Mouse (Mus musculus) brain, embryonic 18.5 days (tissue): ENCODE data around the gene Pacrg.

Source experiments
- DNase-seq: peaks from one replicate; pipeline ENCODE4 v3.0.0-alpha.2; 2012; ENCODE audit warnings: low read depth, low spot score

The Pacrg gene

DNA sequence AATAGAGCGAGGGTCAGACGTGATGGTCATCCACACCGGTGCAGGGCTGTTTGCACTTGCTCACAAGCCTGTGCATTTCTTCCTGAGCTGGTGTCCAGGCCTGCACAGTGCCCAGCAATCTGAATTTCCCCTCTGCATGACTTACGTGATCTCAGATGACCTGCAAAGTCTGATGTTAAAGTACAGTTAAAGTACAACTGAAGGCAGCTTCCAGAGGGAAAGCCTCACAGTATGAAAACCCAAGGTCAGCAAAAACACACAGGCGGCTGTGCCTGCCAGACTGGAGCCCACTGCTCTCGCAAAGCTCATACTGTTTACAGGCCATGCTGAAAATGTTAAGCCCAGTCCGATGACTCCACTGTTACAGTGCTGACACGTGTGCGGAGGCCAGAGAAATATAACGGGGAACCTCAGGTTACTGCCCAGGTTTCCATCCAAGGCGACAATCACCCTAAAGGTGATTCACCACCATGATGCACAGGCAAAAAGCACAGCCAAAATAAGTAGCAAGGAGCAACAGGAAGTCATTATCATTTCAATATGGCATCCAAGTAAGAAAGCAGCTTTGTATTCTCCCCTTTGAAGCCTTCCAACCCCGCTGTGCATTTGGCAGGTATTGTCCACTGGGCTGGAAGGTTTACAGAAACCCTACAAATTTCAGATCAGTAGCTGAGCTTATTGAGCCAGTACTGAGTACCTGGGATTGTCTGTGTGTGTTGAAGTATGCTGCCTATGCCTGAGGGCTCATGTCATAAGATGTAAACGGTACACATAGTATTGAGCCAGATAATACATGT lies 213.6 kb downstream of the Pacrg start:
- no peak for DNase-seq

- no peak for DNase-seq
Observed at GRCm38 (mm10) chr17:10624699-10625424, 215.2 kb downstream of the Pacrg start.

GRCm38 (mm10) chr17:10620621-10621020 lies 219.5 kb downstream of the Pacrg start:
- no peak for DNase-seq

DNA sequence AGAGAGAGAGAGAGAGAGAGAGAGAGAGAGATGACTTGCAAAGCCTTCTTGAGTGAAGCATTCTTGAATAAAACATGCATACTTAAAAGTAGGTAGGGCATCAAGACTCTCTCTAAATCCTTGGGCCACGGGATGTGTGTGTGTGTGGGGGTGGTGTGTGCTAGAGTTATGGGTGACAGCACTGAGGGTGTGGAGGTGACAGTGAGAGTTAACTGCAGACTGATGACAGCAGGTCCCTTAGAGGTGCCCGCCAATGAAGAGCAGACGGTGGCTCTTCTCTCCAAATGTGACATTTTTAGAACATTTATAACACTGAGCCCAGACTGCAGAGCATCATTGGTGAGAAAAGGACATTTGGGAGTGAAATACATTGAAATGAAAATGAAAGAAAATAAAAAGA lies 220.2 kb downstream of the Pacrg start:
- DNase-seq, result no peak

GRCm38 (mm10) chr17:10617656-10618055 lies 222.5 kb downstream of the Pacrg start:
- no peak for DNase-seq

GRCm38 (mm10) chr17:10615611-10616010 lies 224.5 kb downstream of the Pacrg start:
- DNase-seq, result no peak

DNA sequence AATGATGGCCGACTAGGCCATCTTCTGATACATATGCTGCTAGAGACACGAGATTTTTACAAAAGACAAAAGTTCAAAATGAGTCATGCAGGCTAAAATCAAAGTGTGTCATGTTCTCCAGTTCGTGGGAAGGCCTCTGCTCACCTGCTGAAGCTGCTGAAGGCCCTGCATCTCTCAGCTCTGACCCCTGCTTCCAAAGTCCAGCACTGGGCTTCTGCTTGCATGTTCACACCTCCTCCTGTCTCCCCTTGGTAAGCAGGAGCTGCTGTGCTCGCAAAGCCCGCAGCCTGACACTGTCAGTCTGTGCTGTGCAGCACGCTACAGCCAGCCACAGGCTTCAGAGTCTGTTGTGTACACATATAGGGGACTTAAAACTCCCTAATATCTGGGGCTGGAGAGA lies 225.4 kb downstream of the Pacrg start:
- no peak for DNase-seq

DNA sequence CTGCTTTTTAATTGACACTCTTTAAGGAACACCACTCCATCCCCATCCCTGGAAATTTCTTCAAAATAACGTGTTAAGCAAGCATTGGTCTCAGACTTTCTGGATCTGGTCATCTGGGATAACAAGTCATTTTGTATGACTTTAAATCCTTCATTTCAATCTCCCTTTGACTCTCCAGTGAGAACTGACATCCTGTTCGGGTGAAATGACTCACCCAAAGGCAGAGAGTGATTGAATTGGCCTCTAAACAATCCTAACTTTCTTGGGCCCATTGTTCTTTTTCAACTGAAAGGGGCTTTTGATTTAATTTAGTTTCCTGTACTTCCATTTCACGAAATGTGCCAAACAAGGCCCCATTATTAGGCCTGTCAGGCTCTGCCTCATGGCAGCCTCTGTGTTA lies 228.5 kb downstream of the Pacrg start:
- no peak for DNase-seq

DNA sequence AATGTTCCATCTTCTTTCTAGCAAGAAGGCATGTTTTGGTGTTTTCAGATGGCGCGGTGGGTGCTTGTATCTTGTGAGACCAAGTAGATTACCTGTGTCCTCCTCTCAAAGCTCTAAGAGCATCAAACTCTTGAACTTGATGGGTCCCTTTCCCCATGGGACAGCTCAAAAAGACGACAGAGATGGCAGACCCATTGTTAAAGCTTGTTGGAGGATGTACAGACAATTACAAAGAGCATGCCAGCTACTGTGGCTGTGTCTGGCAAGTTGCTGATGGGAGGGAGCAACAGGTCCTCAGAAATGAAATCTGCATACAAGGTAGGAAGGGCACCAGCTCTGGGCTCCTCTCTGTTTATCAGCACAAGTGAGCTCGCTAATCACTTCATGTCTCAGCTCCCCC lies 232.0 kb downstream of the Pacrg start:
- DNase-seq, result no peak

DNA sequence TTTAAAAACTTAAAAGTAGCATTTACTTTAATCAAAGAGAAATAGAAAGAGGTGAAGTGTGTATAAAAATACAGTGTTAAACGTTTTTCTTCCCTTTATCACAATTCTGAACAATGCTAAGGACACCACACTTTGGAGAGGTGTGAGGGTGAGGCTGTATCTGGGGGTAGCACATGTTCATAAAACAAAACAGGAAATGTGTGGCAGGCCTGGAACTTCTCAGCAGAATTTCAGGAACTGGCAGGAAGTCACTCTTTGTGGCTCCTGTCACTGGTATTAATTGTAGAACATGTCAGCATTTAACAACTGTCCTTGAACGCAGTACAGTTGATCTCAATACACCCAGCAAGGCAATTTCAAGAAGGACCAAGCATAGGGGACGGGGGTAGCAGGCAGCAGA lies 234.0 kb downstream of the Pacrg start:
- no peak for DNase-seq

- no peak for DNase-seq
Observed at GRCm38 (mm10) chr17:10597741-10598140, 242.4 kb downstream of the Pacrg start.

- no peak for DNase-seq
Observed at GRCm38 (mm10) chr17:10589604-10590003, 250.5 kb downstream of the Pacrg start.

GRCm38 (mm10) chr17:10588922-10589400 lies 251.2 kb downstream of the Pacrg start:
- no peak for DNase-seq

DNA sequence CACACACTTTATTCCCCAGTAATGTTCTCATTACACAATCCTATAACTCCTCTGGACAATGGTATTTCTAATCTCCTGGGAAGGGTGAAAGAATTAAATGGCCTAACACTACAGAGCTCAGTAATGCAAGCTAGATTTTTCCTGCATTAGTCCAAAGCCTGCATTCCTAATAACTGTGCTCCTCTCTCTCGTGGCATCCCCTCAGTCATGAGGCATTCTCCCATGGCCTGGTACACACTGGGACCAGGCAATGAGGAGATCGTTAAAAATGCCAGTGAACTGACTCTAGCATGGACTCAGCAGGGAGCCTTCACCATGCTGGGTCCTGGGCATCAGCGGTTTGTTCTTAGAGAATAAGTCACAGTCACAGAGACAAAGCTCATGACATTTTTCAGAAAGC lies 256.8 kb downstream of the Pacrg start:
- DNase-seq, result no peak

- no peak for DNase-seq
Observed at GRCm38 (mm10) chr17:10575306-10575705, 264.8 kb downstream of the Pacrg start.

- no peak for DNase-seq
Observed at GRCm38 (mm10) chr17:10572436-10572835, 267.7 kb downstream of the Pacrg start.

DNA sequence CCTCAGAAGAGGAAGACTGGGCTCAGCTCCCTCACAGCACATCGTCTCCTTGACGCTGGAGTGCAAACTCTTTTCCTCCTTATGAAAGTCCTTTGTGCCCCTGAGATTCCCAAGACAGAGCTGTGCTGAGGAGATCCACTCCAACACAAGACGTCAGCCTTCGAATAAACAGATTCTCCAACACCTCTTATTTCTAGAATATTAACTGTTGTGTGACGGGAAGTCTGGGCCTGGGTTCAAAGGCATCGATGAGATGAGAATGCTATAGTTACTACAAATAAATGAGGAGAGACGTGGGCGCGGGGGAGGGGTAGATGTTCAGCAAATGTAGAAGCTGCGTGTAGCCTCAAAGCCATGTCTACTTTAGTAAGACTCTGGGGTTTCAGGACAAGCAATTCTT lies 270.8 kb downstream of the Pacrg start:
- no peak for DNase-seq

DNA sequence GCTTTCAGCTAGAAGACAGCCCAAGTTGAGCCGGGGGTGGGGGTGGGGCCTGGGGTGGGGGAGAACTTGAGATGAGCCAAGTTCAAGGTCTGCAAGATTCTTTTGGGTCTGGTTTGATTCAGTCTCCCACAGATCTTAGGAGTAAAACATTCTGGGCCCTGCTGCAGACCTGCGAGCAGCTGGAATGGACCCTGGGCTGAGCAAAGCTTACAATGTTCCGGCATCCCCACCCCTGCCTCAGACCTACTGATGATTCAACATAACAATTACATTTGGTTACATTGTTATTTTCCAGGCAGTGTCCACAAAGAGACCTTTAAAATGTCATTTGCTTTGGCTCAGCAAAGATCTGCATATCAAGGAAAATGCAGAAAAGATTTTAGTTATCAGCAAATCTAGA lies 272.7 kb downstream of the Pacrg start:
- no peak for DNase-seq

GRCm38 (mm10) chr17:10564191-10564590 lies 275.9 kb downstream of the Pacrg start:
- no peak for DNase-seq

DNA sequence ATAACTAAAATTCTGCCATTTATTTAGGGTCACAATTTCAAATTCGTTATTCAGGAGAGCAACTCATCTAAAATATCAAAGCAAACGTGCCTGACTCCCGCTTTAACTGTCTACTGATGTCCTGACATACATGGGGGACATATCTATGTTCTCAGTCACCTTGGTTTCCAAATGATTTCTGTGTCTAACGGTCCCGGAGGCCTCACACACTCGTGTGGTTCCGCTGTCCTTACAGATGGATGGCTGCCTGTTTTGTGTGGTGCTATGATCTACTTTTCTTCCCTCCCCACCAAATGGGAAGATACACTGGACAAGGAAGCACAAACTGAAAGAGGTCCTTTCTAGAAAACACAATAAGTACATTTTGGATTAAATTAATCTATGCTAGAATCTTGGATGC lies 277.2 kb downstream of the Pacrg start:
- DNase-seq, result no peak

DNA sequence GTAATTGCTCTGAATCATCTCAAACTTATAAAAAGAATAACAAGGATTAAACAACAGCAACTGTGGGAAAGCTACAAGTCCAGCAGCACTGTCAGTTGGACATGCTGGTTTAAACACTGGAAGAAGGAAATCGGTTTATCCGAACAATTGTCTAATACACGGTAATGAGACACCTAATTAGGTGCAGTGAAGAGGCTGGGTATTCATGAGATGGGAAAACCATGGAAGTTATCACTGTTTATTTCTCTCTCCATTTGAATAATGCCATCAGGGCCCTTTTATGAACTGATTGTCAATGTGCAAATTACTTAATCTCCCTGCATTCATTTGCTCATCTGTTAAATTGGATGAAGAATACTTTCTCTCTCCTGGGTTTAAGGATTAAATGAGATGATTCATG lies 280.1 kb downstream of the Pacrg start:
- DNase-seq, result no peak

DNA sequence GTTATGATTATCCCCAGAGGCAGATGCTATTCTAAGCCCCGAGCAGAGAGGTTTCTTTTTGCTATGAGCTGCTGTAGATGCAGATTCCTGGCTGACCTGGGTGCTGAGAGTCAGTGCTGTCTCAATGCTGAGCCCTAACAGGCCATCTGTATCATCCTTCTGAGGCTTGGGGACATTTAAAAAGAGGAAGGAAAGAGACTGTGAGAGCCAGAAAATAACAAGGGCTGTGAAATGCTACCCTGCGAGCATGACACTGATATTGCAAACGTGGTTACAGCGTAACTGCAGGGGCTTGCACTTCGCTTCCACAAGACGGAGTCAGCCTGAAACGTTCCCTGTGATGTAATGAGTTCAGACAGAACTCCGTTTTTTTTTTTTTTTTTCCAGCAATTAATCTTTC lies 281.4 kb downstream of the Pacrg start:
- DNase-seq, result no peak
